Mouse (Mus musculus): ENCODE data around the gene Ctnnd2. TPM values are rescaled to one million over a fixed set of nuclear protein-coding genes. Genes with fewer than 3 reads are reported as not detected.

Gene Ctnnd2
- total RNA-seq, 2 experiments from 2014 or later, result 268 to 274 TPM

- intact Hi-C loops (cut with DNase I), result no loop called here
- DNase-seq (ENCODE audit: low spot score in 2 of 2), result no peak
Observed at GRCm38 (mm10) chr15:31004468-31004867, 832.1 kb downstream of the Ctnnd2 start.

GRCm38 (mm10) chr15:31004976-31005375, 832.6 kb downstream of the Ctnnd2 start:
- intact Hi-C loops (cut with DNase I), result no loop called here
- DNase-seq (ENCODE audit: low spot score in 2 of 2), result no peak

GRCm38 (mm10) chr15:31006050-31006824, 833.8 kb downstream of the Ctnnd2 start:
- intact Hi-C loops (cut with DNase I), result no loop called here
- no peak for DNase-seq (ENCODE audit: low spot score in 2 of 2)

- DNase-seq (ENCODE audit: low spot score in 2 of 2), result no peak
- intact Hi-C loops (cut with DNase I), result no loop called here
Observed at GRCm38 (mm10) chr15:31006825-31007157, 834.4 kb downstream of the Ctnnd2 start.

- no peak for DNase-seq (ENCODE audit: low spot score in 2 of 2)
- intact Hi-C loops (cut with DNase I), result no loop called here
Observed at GRCm38 (mm10) chr15:31008594-31008993, 836.2 kb downstream of the Ctnnd2 start.

- intact Hi-C loops (cut with DNase I), result no loop called here
- no peak for DNase-seq (ENCODE audit: low spot score in 2 of 2)
Observed at GRCm38 (mm10) chr15:31020769-31021168, 848.4 kb downstream of the Ctnnd2 start.

GRCm38 (mm10) chr15:31022012-31022411, 849.6 kb downstream of the Ctnnd2 start:
- no peak for DNase-seq (ENCODE audit: low spot score in 2 of 2)
- intact Hi-C loops (cut with DNase I), result no loop called here

- peak in 1 of 2 experiments; percentile 23 for DNase-seq (ENCODE audit: low spot score in 2 of 2)
- intact Hi-C loops (cut with DNase I), result no loop called here
Observed at GRCm38 (mm10) chr15:31022497-31022896, 850.1 kb downstream of the Ctnnd2 start.

GRCm38 (mm10) chr15:31023766-31024165, 851.4 kb downstream of the Ctnnd2 start:
- no peak for DNase-seq (ENCODE audit: low spot score in 2 of 2)
- intact Hi-C loops (cut with DNase I), result no loop called here

GRCm38 (mm10) chr15:31027448-31028230, 855.2 kb downstream of the Ctnnd2 start:
- no peak for DNase-seq (ENCODE audit: low spot score in 2 of 2)
- intact Hi-C loops (cut with DNase I), result no loop called here

- no peak for DNase-seq (ENCODE audit: low spot score in 2 of 2)
- intact Hi-C loops (cut with DNase I), result no loop called here
Observed at GRCm38 (mm10) chr15:31044983-31045382, 872.6 kb downstream of the Ctnnd2 start.

- no peak for DNase-seq (ENCODE audit: low spot score in 2 of 2)
- intact Hi-C loops (cut with DNase I), result no loop called here
Observed at GRCm38 (mm10) chr15:31051496-31051895, 879.1 kb downstream of the Ctnnd2 start.

- DNase-seq (ENCODE audit: low spot score in 2 of 2), result no peak
- intact Hi-C loops (cut with DNase I), result no loop called here
Observed at GRCm38 (mm10) chr15:31056145-31056544, 883.8 kb downstream of the Ctnnd2 start.

- DNase-seq (ENCODE audit: low spot score in 2 of 2), result no peak
- intact Hi-C loops (cut with DNase I), result no loop called here
Observed at GRCm38 (mm10) chr15:31058315-31058714, 885.9 kb downstream of the Ctnnd2 start.

GRCm38 (mm10) chr15:31063734-31064133, 891.3 kb downstream of the Ctnnd2 start:
- intact Hi-C loops (cut with DNase I), result no loop called here

GRCm38 (mm10) chr15:31068127-31068526, 895.7 kb downstream of the Ctnnd2 start:
- intact Hi-C loops (cut with DNase I), result no loop called here
- no peak for DNase-seq (ENCODE audit: low spot score in 2 of 2)

More at GRCm38 (mm10) chr15:31063734-31064133, 891.3 kb downstream of the Ctnnd2 start:
- DNase-seq (ENCODE audit: low spot score in 2 of 2), result no peak

GRCm38 (mm10) chr15:31070311-31070710, 897.9 kb downstream of the Ctnnd2 start:
- intact Hi-C loops (cut with DNase I), result no loop called here
- DNase-seq (ENCODE audit: low spot score in 2 of 2), result no peak
